Mouse (Mus musculus): ENCODE measurements around the gene Gbgt1. TPM values are rescaled to one million over a fixed set of nuclear protein-coding genes. Genes with fewer than 3 reads are reported as not detected.

Gene Gbgt1
- total and polyA plus RNA-seq, 3 experiments: 0.11 TPM; not detected in 2

DNA sequence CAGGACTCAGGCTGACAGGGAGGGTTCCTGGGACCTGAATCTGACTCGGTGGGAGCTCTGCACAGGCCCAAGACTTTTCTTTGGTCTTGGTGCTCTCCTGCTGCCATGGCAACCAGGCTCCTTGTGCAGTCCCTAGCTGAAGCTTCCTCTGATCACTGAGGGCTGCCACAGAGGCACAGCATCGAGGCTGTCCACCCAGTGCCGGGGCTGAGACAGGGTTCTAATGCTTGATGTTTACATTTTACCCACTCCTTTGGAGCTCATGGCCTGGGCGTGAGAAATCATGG, 40.9 kb downstream of the Gbgt1 start:
- DNase-seq (ENCODE audit: low read depth, low spot score): no peak
- Histone ChIP-seq H3K9me3 (replicated peaks; ENCODE audit: insufficient read depth, low read length) (no peaks in the 10 kb centered on the region), H3K27me3 (ENCODE audit: control insufficient read depth in 1 of 2, insufficient read depth in 2 of 2, low read length in 2 of 2) (no peaks in the 10 kb centered on the region), H3K9ac (ENCODE audit: control insufficient read depth, low read depth, low read length, poor library complexity, severe bottlenecking) (no peak overlapping the region), H3K4me3 (ENCODE audit: control insufficient read depth in 1 of 2, insufficient read depth in 1 of 2, low read depth in 2 of 2, low read length in 2 of 2) (no peak overlapping the region), H3K4me1 (ENCODE audit: control insufficient read depth in 1 of 2, insufficient read depth in 2 of 2, low read length in 2 of 2) (no peaks in the 10 kb centered on the region; a peak in 1 of 4 replicates), H3K36me3 (ENCODE audit: control insufficient read depth in 1 of 2, insufficient read depth in 2 of 2, low read length in 2 of 2) (no peaks in the 10 kb centered on the region), H3K27ac (ENCODE audit: control insufficient read depth, low read depth, low read length) (no peak overlapping the region), H3K79me2 (ENCODE audit: control insufficient read depth, insufficient read depth, low read length, poor library complexity) (no peaks in the 10 kb centered on the region)
- no peak for TF ChIP-seq JUND (IDR thresholded peaks at IDR 0.05; ENCODE audit: low read depth, low read length)
- TF ChIP-seq UBTF (IDR thresholded peaks at IDR 0.05; ENCODE audit: borderline replicate concordance, insufficient read depth, low read depth, low read length): no peak
- no peak for TF ChIP-seq MEF2A (IDR thresholded peaks at IDR 0.05; ENCODE audit: extremely low read depth, insufficient replicate concordance, low read depth, low read length, poor library complexity, severe bottlenecking)
- no peak for TF ChIP-seq SIN3A (IDR thresholded peaks at IDR 0.05; ENCODE audit: low read length)
- TF ChIP-seq GATA1 (IDR thresholded peaks at IDR 0.05; ENCODE audit: low read depth, low read length): no peak
- TF ChIP-seq TAL1 (IDR thresholded peaks at IDR 0.05; ENCODE audit: low read length): no peak
- no peak for TF ChIP-seq MXI1 (IDR thresholded peaks at IDR 0.05; ENCODE audit: low read depth, low read length)
- no peak for TF ChIP-seq HCFC1 (IDR thresholded peaks at IDR 0.05; ENCODE audit: low read depth, low read length)
- TF ChIP-seq ZNF384 (IDR thresholded peaks at IDR 0.05; ENCODE audit: low read depth, low read length): no peak
- no peak for TF ChIP-seq MAZ (IDR thresholded peaks at IDR 0.05; ENCODE audit: low read depth, low read length)
- TF ChIP-seq CHD2 (IDR thresholded peaks at IDR 0.05; ENCODE audit: low read length): no peak
- no peak for TF ChIP-seq USF2 (IDR thresholded peaks at IDR 0.05; ENCODE audit: borderline replicate concordance in 1 of 2, insufficient read depth in 1 of 2, low read depth in 1 of 2, low read length in 2 of 2)
- no peak for TF ChIP-seq RAD21 (IDR thresholded peaks at IDR 0.05; ENCODE audit: low read depth, low read length)
- TF ChIP-seq ZMIZ1 (IDR thresholded peaks at IDR 0.05; ENCODE audit: low read depth, low read length): no peak
- no peak for TF ChIP-seq MAX (IDR thresholded peaks at IDR 0.05; ENCODE audit: low read length)
- TF ChIP-seq ETS1 (IDR thresholded peaks at IDR 0.05; ENCODE audit: low read depth, low read length): no peak
- TF ChIP-seq BHLHE40 (IDR thresholded peaks at IDR 0.05; ENCODE audit: borderline replicate concordance, low read depth, low read length): no peak
- TF ChIP-seq EP300 (IDR thresholded peaks at IDR 0.05; ENCODE audit: low read depth in 1 of 2, low read length in 2 of 2): no peak

DNA sequence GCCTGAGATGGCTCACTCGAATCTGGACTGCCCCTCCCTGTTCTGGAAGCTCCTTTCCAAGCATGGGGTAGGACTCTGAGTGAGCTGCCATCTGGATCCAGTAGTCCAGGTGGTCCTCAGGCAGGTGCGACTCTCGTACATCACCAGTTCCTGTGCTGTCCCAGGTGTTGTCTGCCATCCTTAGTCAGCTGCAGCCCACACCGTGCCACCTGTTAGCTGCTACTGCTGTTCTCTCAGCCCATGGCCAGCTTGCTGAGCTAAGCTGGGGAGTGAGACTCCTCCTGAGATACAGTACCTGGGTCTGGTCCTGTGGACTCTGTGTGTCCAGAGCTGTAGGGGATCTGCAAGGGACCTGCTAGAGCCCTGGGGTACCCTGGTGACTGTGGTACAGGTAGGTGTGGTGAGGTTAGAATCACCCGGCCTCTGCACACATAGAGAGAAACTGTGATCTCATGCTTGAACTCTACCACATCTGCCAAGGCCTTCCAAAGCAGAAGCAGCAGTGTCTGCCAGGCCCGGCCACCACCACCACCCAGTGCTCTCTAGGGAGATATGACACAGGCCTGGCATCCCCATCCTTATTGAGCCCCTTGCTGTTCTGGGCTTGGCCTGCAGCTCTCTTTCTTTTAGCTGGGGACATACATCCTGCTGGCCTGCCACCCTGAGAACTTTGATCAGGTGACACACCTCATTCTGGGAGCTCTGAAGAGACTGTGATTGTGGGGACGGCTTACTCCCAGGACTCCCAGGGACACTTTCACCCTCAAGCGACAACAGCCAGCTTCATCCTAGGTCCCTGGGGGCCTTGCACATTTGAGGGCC, 41.5 kb downstream of the Gbgt1 start:
- Histone ChIP-seq H3K27me3 (ENCODE audit: control insufficient read depth in 1 of 2, insufficient read depth in 2 of 2, low read length in 2 of 2) (no peaks in the 10 kb centered on the region), H3K36me3 (ENCODE audit: control insufficient read depth in 1 of 2, insufficient read depth in 2 of 2, low read length in 2 of 2) (no peaks in the 10 kb centered on the region)

More for the DNA sequence above, 41.5 kb downstream of the Gbgt1 start:
- Histone ChIP-seq H3K9me3 (replicated peaks; ENCODE audit: insufficient read depth, low read length) (no peaks in the 10 kb centered on the region), H3K9ac (ENCODE audit: control insufficient read depth, low read depth, low read length, poor library complexity, severe bottlenecking) (no peak overlapping the region), H3K79me2 (ENCODE audit: control insufficient read depth, insufficient read depth, low read length, poor library complexity) (no peaks in the 10 kb centered on the region), H3K4me3 (ENCODE audit: control insufficient read depth in 1 of 2, insufficient read depth in 1 of 2, low read depth in 2 of 2, low read length in 2 of 2) (no peak overlapping the region), H3K4me1 (ENCODE audit: control insufficient read depth in 1 of 2, insufficient read depth in 2 of 2, low read length in 2 of 2) (no peaks in the 10 kb centered on the region; a peak in 1 of 4 replicates), H3K27ac (ENCODE audit: control insufficient read depth, low read depth, low read length) (no peak overlapping the region)
- no peak for TF ChIP-seq TBP (IDR thresholded peaks at IDR 0.05; ENCODE audit: low read depth, low read length)
- TF ChIP-seq CTCF (IDR thresholded peaks at IDR 0.05 in 2 of 3, conservative IDR thresholded peaks at IDR 0.05 in 1 of 3; ENCODE audit: control insufficient read depth in 1 of 3, insufficient read depth in 1 of 3, low read depth in 2 of 3, low read length in 3 of 3, poor library complexity in 1 of 3, severe bottlenecking in 1 of 3): no peak
- no peak for TF ChIP-seq CHD1 (IDR thresholded peaks at IDR 0.05; ENCODE audit: low read depth, low read length)
- no peak for TF ChIP-seq HCFC1 (IDR thresholded peaks at IDR 0.05; ENCODE audit: low read depth, low read length)
- TF ChIP-seq MEF2A (IDR thresholded peaks at IDR 0.05; ENCODE audit: extremely low read depth, insufficient replicate concordance, low read depth, low read length, poor library complexity, severe bottlenecking): no peak
- TF ChIP-seq TCF12 (IDR thresholded peaks at IDR 0.05; ENCODE audit: low read depth, low read length): no peak
- no peak for TF ChIP-seq SMC3 (IDR thresholded peaks at IDR 0.05; ENCODE audit: low read depth, low read length)
- TF ChIP-seq NELFE (IDR thresholded peaks at IDR 0.05; ENCODE audit: low read depth, low read length): no peak
- TF ChIP-seq MAFK (IDR thresholded peaks at IDR 0.05; ENCODE audit: borderline replicate concordance, low read depth, low read length): no peak
- no peak for TF ChIP-seq USF2 (IDR thresholded peaks at IDR 0.05; ENCODE audit: borderline replicate concordance in 1 of 2, insufficient read depth in 1 of 2, low read depth in 1 of 2, low read length in 2 of 2)
- DNase-seq (ENCODE audit: low read depth, low spot score): no peak

Data from MEL (cell line).